In genomic region chr4:91092323-91092722, GRCm38 (mm10) we compare ENCODE assay signal across 11 mouse cellular contexts.
A peak's percentile ranks its signal among the peaks of the same experiment; 100 is the strongest.
DNase-seq lines count a peak whose midpoint lies in the region; ATAC-seq lines count a peak whose summit lies in the region.
"Had no signal": no experiment of that assay in that cellular context is flagged by ENCODE, and none has a peak within 500 bp of the region (broad histone marks: within the 10 kb centered on the region; RNA-seq: fewer than 3 reads in every experiment).

No protein-coding gene starts in this region.

- peaks cover 11% of the 10 kb centered on the region for H3K4me1 ChIP-seq in forebrain, embryonic 13.5 days
- 0 out of 2 replicates have a peak, but pooled peaks cover 4% of the 10 kb centered on the region for H3K4me1 ChIP-seq in hindbrain, embryonic 12.5 days
- no peaks in the 10 kb centered on the region; the same call in 1 of the 2 replicates for H3K4me1 ChIP-seq in midbrain, embryonic 16.5 days (ENCODE audit: control insufficient read depth, insufficient read depth, low read length)
- no peaks in the 10 kb centered on the region for H3K4me1 ChIP-seq in liver, embryonic 12.5 days
- H3K4me1 ChIP-seq: lung, embryonic 15.5 days had no signal

- H3K27me3 ChIP-seq in forebrain, embryonic 13.5 days = no peaks in the 10 kb centered on the region
- no peaks in the 10 kb centered on the region for H3K27me3 ChIP-seq in hindbrain, embryonic 12.5 days
- no peaks in the 10 kb centered on the region for H3K27me3 ChIP-seq in midbrain, embryonic 16.5 days (ENCODE audit: control insufficient read depth, insufficient read depth, low read depth, low read length)
- H3K27me3 ChIP-seq in liver, embryonic 12.5 days (replicated peaks) = no peaks in the 10 kb centered on the region
- H3K27me3 ChIP-seq: lung, embryonic 15.5 days had no signal

- no peak overlapping the region for H3K4me3 ChIP-seq in forebrain, embryonic 13.5 days
- no peak overlapping the region for H3K4me3 ChIP-seq in hindbrain, embryonic 12.5 days
- no peak overlapping the region for H3K4me3 ChIP-seq in midbrain, embryonic 16.5 days (ENCODE audit: low read depth, low read length)
- no peak overlapping the region for H3K4me3 ChIP-seq in liver, embryonic 12.5 days
- H3K4me3 ChIP-seq: gastrocnemius, adult 2 months; lung, embryonic 15.5 days had no signal

- WGBS in forebrain, embryonic 13.5 days = 41% methylated on average over 8 of the region's 8 CpGs
- 43% methylated on average over 8 of the region's 8 CpGs for WGBS in hindbrain, embryonic 12.5 days
- WGBS in midbrain, embryonic 16.5 days = 48% methylated on average over 8 of the region's 8 CpGs
- 73% methylated on average over 8 of the region's 8 CpGs for WGBS in liver, embryonic 12.5 days (ENCODE audit: insufficient replicate concordance)

- intact Hi-C loops in left cerebral cortex, postnatal 25 days (cut with DNase I) = loop anchor here (5.0 kb wide), 1 partner anchor 280 kb away; no protein-coding TSS in a partner anchor

- peak overlapping the region; percentile 80 for H3K27ac ChIP-seq in forebrain, embryonic 13.5 days
- H3K27ac ChIP-seq in hindbrain, embryonic 12.5 days = peak overlapping the region; percentile 48; the same call in 1 of the 2 replicates
- no peak overlapping the region for H3K27ac ChIP-seq in midbrain, embryonic 16.5 days (ENCODE audit: low read length)
- no peak overlapping the region for H3K27ac ChIP-seq in liver, embryonic 12.5 days
- H3K27ac ChIP-seq: gastrocnemius, adult 2 months; lung, embryonic 15.5 days had no signal

- peak; percentile 28 to 41 for DNase-seq in left cerebral cortex, postnatal 25 days (ENCODE audit: low spot score in 2 of 2)
- no peak for DNase-seq in left cerebral cortex, adult 9 months (ENCODE audit: low spot score in 2 of 2)
- DNase-seq in kidney, adult 11 months = no peak
- no peak for DNase-seq in urinary bladder, adult 2 months (ENCODE audit: low spot score)
- DNase-seq: gastrocnemius, adult 2 months; thymus, postnatal 25 days had no signal

- ATAC-seq in forebrain, embryonic 13.5 days = peak; percentile 95
- ATAC-seq in hindbrain, embryonic 12.5 days (ENCODE audit: low FRiP score) = peak; percentile 81
- ATAC-seq in midbrain, embryonic 16.5 days = peak; percentile 84
- ATAC-seq in liver, embryonic 12.5 days = no peak

- H3K9me3 ChIP-seq in forebrain, embryonic 13.5 days (replicated peaks) = no peaks in the 10 kb centered on the region
- H3K9me3 ChIP-seq in hindbrain, embryonic 12.5 days (replicated peaks) = no peaks in the 10 kb centered on the region
- no peaks in the 10 kb centered on the region for H3K9me3 ChIP-seq in midbrain, embryonic 16.5 days (replicated peaks; ENCODE audit: control insufficient read depth, low read length, poor library complexity, severe bottlenecking)
- H3K9me3 ChIP-seq in liver, embryonic 12.5 days (replicated peaks) = no peaks in the 10 kb centered on the region
- H3K9me3 ChIP-seq: lung, embryonic 15.5 days had no signal

- H3K36me3 ChIP-seq in forebrain, embryonic 13.5 days (ENCODE audit: poor library complexity, severe bottlenecking) = no peaks in the 10 kb centered on the region
- no peaks in the 10 kb centered on the region for H3K36me3 ChIP-seq in hindbrain, embryonic 12.5 days
- no peaks in the 10 kb centered on the region for H3K36me3 ChIP-seq in midbrain, embryonic 16.5 days (ENCODE audit: control insufficient read depth, insufficient read depth, low read length)
- H3K36me3 ChIP-seq in liver, embryonic 12.5 days = no peaks in the 10 kb centered on the region
- H3K36me3 ChIP-seq: lung, embryonic 15.5 days had no signal

- 0 out of 2 replicates have a peak overlapping the region, but pooled peaks have one; percentile 7 for H3K4me2 ChIP-seq in forebrain, embryonic 13.5 days
- peak overlapping the region; percentile 13; the same call in 1 of the 2 replicates for H3K4me2 ChIP-seq in hindbrain, embryonic 12.5 days (replicated peaks)
- H3K4me2 ChIP-seq in midbrain, embryonic 16.5 days (ENCODE audit: low read length) = no peak overlapping the region
- H3K4me2 ChIP-seq in liver, embryonic 12.5 days = no peak overlapping the region
- H3K4me2 ChIP-seq: lung, embryonic 15.5 days had no signal

- H3K9ac ChIP-seq in forebrain, embryonic 13.5 days = no peak overlapping the region
- H3K9ac ChIP-seq in hindbrain, embryonic 12.5 days = no peak overlapping the region
- H3K9ac ChIP-seq in midbrain, embryonic 16.5 days (ENCODE audit: low read depth, low read length) = no peak overlapping the region
- H3K9ac ChIP-seq in liver, embryonic 12.5 days = no peak overlapping the region
- H3K9ac ChIP-seq: lung, embryonic 15.5 days had no signal

Comparison
In these comparisons a context has a peak if more than half of its experiments do, and no peak if none do; other contexts are left out.
1. DNase-seq: peak in left cerebral cortex, postnatal 25 days (2 of 2); none in left cerebral cortex, adult 9 months (0 of 2), kidney, adult 11 months (single experiment) and urinary bladder, adult 2 months (single experiment).
2. H3K27ac ChIP-seq: peak in forebrain, embryonic 13.5 days (single experiment) and hindbrain, embryonic 12.5 days (single experiment); none in midbrain, embryonic 16.5 days (single experiment) and liver, embryonic 12.5 days (single experiment).
3. H3K4me2 ChIP-seq: peak in forebrain, embryonic 13.5 days (single experiment) and hindbrain, embryonic 12.5 days (single experiment); none in midbrain, embryonic 16.5 days (single experiment) and liver, embryonic 12.5 days (single experiment).